ENCODE assay signal across 8 mouse cellular contexts in genomic region chr9:91355629-91356352, GRCm38 (mm10). TPM values are rescaled to one million over a fixed set of nuclear protein-coding genes. Genes with fewer than 3 reads are reported as not detected.
A peak's percentile ranks its signal among the peaks of the same experiment; 100 is the strongest.
DNase-seq lines count a peak whose midpoint lies in the region; ATAC-seq and TF ChIP-seq lines count a peak whose summit lies in the region.

No protein-coding gene starts in this region.

- TF ChIP-seq CTCF in heart, postnatal 0 days (IDR thresholded peaks at IDR 0.05; ENCODE audit: low read depth), result no peak
- no peak for TF ChIP-seq CTCF in brain, embryonic 14.5 days (IDR thresholded peaks at IDR 0.05; ENCODE audit: borderline replicate concordance, extremely low read depth, insufficient read depth, insufficient read length)

- no peak for DNase-seq in heart, postnatal 0 days (ENCODE audit: low spot score)
- DNase-seq in heart, adult 8-10 months (ENCODE audit: low spot score), result no peak
- DNase-seq in brain, embryonic 14.5 days (ENCODE audit: low read depth), result peak; percentile 97
- no peak for DNase-seq in urinary bladder, postnatal 4 days (ENCODE audit: low spot score in 2 of 2)
- DNase-seq in urinary bladder, postnatal 14 days (ENCODE audit: low spot score), result no peak

- no peaks in the 10 kb centered on the region; the same call in 1 of the 2 replicates for H3K9me3 ChIP-seq in heart, postnatal 0 days (replicated peaks; ENCODE audit: control insufficient read depth, low read length)
- no peaks in the 10 kb centered on the region for H3K9me3 ChIP-seq in embryonic facial prominence, embryonic 15.5 days (replicated peaks)
- no peaks in the 10 kb centered on the region for H3K9me3 ChIP-seq in limb, embryonic 15.5 days
- H3K9me3 ChIP-seq in stomach, embryonic 15.5 days, result no peaks in the 10 kb centered on the region

- ATAC-seq in heart, postnatal 0 days (ENCODE audit: insufficient read depth, low read depth), result no peak; the same call in 1 of the 2 replicates
- no peak for ATAC-seq in embryonic facial prominence, embryonic 15.5 days (ENCODE audit: insufficient number of reproducible peaks, low FRiP score, low TSS enrichment, low read depth)
- ATAC-seq in limb, embryonic 15.5 days (ENCODE audit: insufficient number of reproducible peaks, low FRiP score, low TSS enrichment, low read depth), result no peak
- ATAC-seq in stomach, embryonic 15.5 days (ENCODE audit: insufficient read depth, low FRiP score, low read depth), result no peak

- H3K9ac ChIP-seq in heart, postnatal 0 days (replicated peaks; ENCODE audit: low read depth, low read length), result no peak overlapping the region
- H3K9ac ChIP-seq in embryonic facial prominence, embryonic 15.5 days, result no peak overlapping the region
- no peak overlapping the region for H3K9ac ChIP-seq in limb, embryonic 15.5 days
- H3K9ac ChIP-seq in stomach, embryonic 15.5 days, result no peak overlapping the region

- WGBS in heart, postnatal 0 days, result 2% methylated on average over 31 of the region's 35 CpGs
- WGBS in embryonic facial prominence, embryonic 15.5 days, result under 1% methylated on average over 35 of the region's 35 CpGs
- under 1% methylated on average over 33 of the region's 35 CpGs for WGBS in limb, embryonic 15.5 days
- WGBS in stomach, embryonic 15.5 days, result under 1% methylated on average over 34 of the region's 35 CpGs

- H3K4me1 ChIP-seq in heart, postnatal 0 days (ENCODE audit: control insufficient read depth, insufficient read depth), result 0 out of 2 replicates have a peak, but pooled peaks cover 5% of the 10 kb centered on the region
- H3K4me1 ChIP-seq in embryonic facial prominence, embryonic 15.5 days, result peaks cover 8% of the 10 kb centered on the region
- peaks cover 13% of the 10 kb centered on the region; the same call in 1 of the 2 replicates for H3K4me1 ChIP-seq in limb, embryonic 15.5 days
- H3K4me1 ChIP-seq in stomach, embryonic 15.5 days, result no peaks in the 10 kb centered on the region

- H3K27me3 ChIP-seq in heart, postnatal 0 days (ENCODE audit: control insufficient read depth, insufficient read depth, low read length), result peaks cover 96% of the 10 kb centered on the region
- peaks cover 89% of the 10 kb centered on the region for H3K27me3 ChIP-seq in embryonic facial prominence, embryonic 15.5 days
- H3K27me3 ChIP-seq in limb, embryonic 15.5 days, result peaks cover 84% of the 10 kb centered on the region
- peaks cover 78% of the 10 kb centered on the region for H3K27me3 ChIP-seq in stomach, embryonic 15.5 days (replicated peaks)

- peak overlapping the region; percentile 39 for H3K4me2 ChIP-seq in heart, postnatal 0 days (ENCODE audit: low read depth, low read length)
- peak overlapping the region; percentile 51 for H3K4me2 ChIP-seq in embryonic facial prominence, embryonic 15.5 days (replicated peaks)
- H3K4me2 ChIP-seq in limb, embryonic 15.5 days, result peak overlapping the region; percentile 30; the same call in 1 of the 2 replicates
- H3K4me2 ChIP-seq in stomach, embryonic 15.5 days, result peak overlapping the region; percentile 35

- no peak overlapping the region for H3K27ac ChIP-seq in heart, postnatal 0 days (ENCODE audit: low read depth)
- no peak overlapping the region for H3K27ac ChIP-seq in embryonic facial prominence, embryonic 15.5 days (replicated peaks)
- H3K27ac ChIP-seq in limb, embryonic 15.5 days, result no peak overlapping the region
- no peak overlapping the region for H3K27ac ChIP-seq in stomach, embryonic 15.5 days

- peak overlapping the region; percentile 33 for H3K4me3 ChIP-seq in heart, postnatal 0 days (ENCODE audit: low read depth, low read length)
- peak overlapping the region; percentile 27 for H3K4me3 ChIP-seq in embryonic facial prominence, embryonic 15.5 days (replicated peaks)
- H3K4me3 ChIP-seq in limb, embryonic 15.5 days, result peak overlapping the region; percentile 27
- peak overlapping the region; percentile 18; the same call in 1 of the 2 replicates for H3K4me3 ChIP-seq in stomach, embryonic 15.5 days (replicated peaks)

- H3K36me3 ChIP-seq in heart, postnatal 0 days (replicated peaks; ENCODE audit: control insufficient read depth, insufficient read depth, low read length), result no peaks in the 10 kb centered on the region
- H3K36me3 ChIP-seq in embryonic facial prominence, embryonic 15.5 days, result no peaks in the 10 kb centered on the region
- no peaks in the 10 kb centered on the region for H3K36me3 ChIP-seq in limb, embryonic 15.5 days
- H3K36me3 ChIP-seq in stomach, embryonic 15.5 days, result no peaks in the 10 kb centered on the region

- TF ChIP-seq POLR2A in brain, embryonic 14.5 days (IDR thresholded peaks at IDR 0.05; ENCODE audit: borderline replicate concordance, extremely low read depth, insufficient read depth, insufficient read length, poor library complexity, severe bottlenecking), result no peak

- no peak for TF ChIP-seq EP300 in heart, postnatal 0 days (IDR thresholded peaks at IDR 0.05; ENCODE audit: low read depth)

RNA-seq across cellular contexts. Expression of gene Zic4, which starts 6.4 kb away (rescaled TPM):
- total RNA-seq in heart, postnatal 0 days (2014; rRNA removed; ENCODE audit: low replicate concordance), result 0.08 TPM in 1 of 2 replicates, not detected in the other
- not detected in 2 replicates for polyA plus RNA-seq in heart, postnatal 0 days (2015; fragmentation: Nextera tagmentation; extraction: Ambion mirVana)
- not detected for total RNA-seq in heart, adult 8-10 months (2022)
- 89.6 and 91.1 TPM in 2 replicates for polyA plus RNA-seq in brain, embryonic 14.5 days (2012; rRNA removed)
- polyA plus RNA-seq in embryonic facial prominence, embryonic 15.5 days (2015; fragmentation: Nextera tagmentation; extraction: Ambion mirVana), result 0.64 and 1.5 TPM in 2 replicates
- 0.21 and 0.24 TPM in 2 replicates for polyA plus RNA-seq in limb, embryonic 15.5 days (2015; fragmentation: Nextera tagmentation; extraction: Ambion mirVana)
- polyA plus RNA-seq in stomach, embryonic 15.5 days (2015; fragmentation: Nextera tagmentation; extraction: Ambion mirVana), result 0.06 TPM in 1 of 2 replicates, not detected in the other

RNA-seq across cellular contexts. Expression of gene Zic1, which starts 9.8 kb away (rescaled TPM):
- total RNA-seq in heart, postnatal 0 days (2014; rRNA removed; ENCODE audit: low replicate concordance), result not detected in 2 replicates
- not detected in 2 replicates for polyA plus RNA-seq in heart, postnatal 0 days (2015; fragmentation: Nextera tagmentation; extraction: Ambion mirVana)
- total RNA-seq in heart, adult 8-10 months (2022), result under 1 TPM in 1 of 4 experiments, not detected in 3; 0.06 TPM
- polyA plus RNA-seq in brain, embryonic 14.5 days (2012; rRNA removed), result 576 and 642 TPM in 2 replicates
- polyA plus RNA-seq in embryonic facial prominence, embryonic 15.5 days (2015; fragmentation: Nextera tagmentation; extraction: Ambion mirVana), result 0.26 and 0.61 TPM in 2 replicates
- polyA plus RNA-seq in limb, embryonic 15.5 days (2015; fragmentation: Nextera tagmentation; extraction: Ambion mirVana), result 0.14 and 0.15 TPM in 2 replicates
- 0.04 TPM in 1 of 2 replicates, not detected in the other for polyA plus RNA-seq in stomach, embryonic 15.5 days (2015; fragmentation: Nextera tagmentation; extraction: Ambion mirVana)

Comparison
In these comparisons a context has a peak if more than half of its experiments do, and no peak if none do; other contexts are left out.
1. RNA of gene Zic4, which starts 6.4 kb away (polyA plus RNA-seq): 89.6 to 91.1 TPM in brain, embryonic 14.5 days; 0.64 to 1.5 TPM in embryonic facial prominence, embryonic 15.5 days, 0.21 to 0.24 TPM in limb, embryonic 15.5 days, 0.06 TPM in stomach, embryonic 15.5 days and not detected in heart, postnatal 0 days; every median in the first group is over 10 times any median in the second.
2. RNA of gene Zic1, which starts 9.8 kb away (polyA plus RNA-seq): 576 to 642 TPM in brain, embryonic 14.5 days; 0.26 to 0.61 TPM in embryonic facial prominence, embryonic 15.5 days, 0.14 to 0.15 TPM in limb, embryonic 15.5 days, 0.04 TPM in stomach, embryonic 15.5 days and not detected in heart, postnatal 0 days; every median in the first group is over 100 times any median in the second.
3. Peak in every context shown above with its lines, with median percentiles within 50 percentile points of each other: H3K4me2 ChIP-seq and H3K4me3 ChIP-seq.